Comparison of ENCODE assay signal across 10 mouse cellular contexts in genomic region chr10:94461378-94461777, GRCm38 (mm10).
DNase-seq lines count a peak whose midpoint lies in the region; ATAC-seq and TF ChIP-seq lines count a peak whose summit lies in the region.
"Had no signal": no experiment of that assay in that cellular context is flagged by ENCODE, and none has a peak within 500 bp of the region (broad histone marks: within the 10 kb centered on the region; RNA-seq: fewer than 3 reads in every experiment).

No protein-coding gene starts in this region.

- TF ChIP-seq POLR2A in liver, adult 2 months (IDR thresholded peaks at IDR 0.05; ENCODE audit: extremely low read depth, insufficient read depth, low read length) = no peak

- no peak overlapping the region for H3K4me3 ChIP-seq in liver, adult 2 months (ENCODE audit: insufficient read depth, low read depth, low read length)
- no peak overlapping the region for H3K4me3 ChIP-seq in liver, embryonic 12.5 days
- no peak overlapping the region for H3K4me3 ChIP-seq in midbrain, embryonic 11.5 days (ENCODE audit: low read depth, low read length)
- H3K4me3 ChIP-seq: limb, embryonic 13.5 days had no signal

- no peak overlapping the region for H3K27ac ChIP-seq in liver, adult 2 months (replicated peaks; ENCODE audit: insufficient read depth, low read depth, low read length)
- H3K27ac ChIP-seq in liver, embryonic 12.5 days = no peak overlapping the region
- H3K27ac ChIP-seq in midbrain, embryonic 11.5 days (ENCODE audit: low read depth, low read length) = no peak overlapping the region
- H3K27ac ChIP-seq: limb, embryonic 13.5 days had no signal

- no peak overlapping the region for H3K4me2 ChIP-seq in liver, embryonic 12.5 days
- H3K4me2 ChIP-seq in midbrain, embryonic 11.5 days = no peak overlapping the region
- H3K4me2 ChIP-seq: limb, embryonic 13.5 days had no signal

- H3K9me3 ChIP-seq in liver, embryonic 12.5 days (replicated peaks) = no peaks in the 10 kb centered on the region
- H3K9me3 ChIP-seq in midbrain, embryonic 11.5 days (ENCODE audit: control insufficient read depth, low read length) = no peaks in the 10 kb centered on the region; the same call in 1 of the 2 replicates

- no peaks in the 10 kb centered on the region for H3K36me3 ChIP-seq in liver, adult 2 months (ENCODE audit: control insufficient read depth, insufficient read depth, low read length)
- no peaks in the 10 kb centered on the region for H3K36me3 ChIP-seq in liver, embryonic 12.5 days
- no peaks in the 10 kb centered on the region for H3K36me3 ChIP-seq in splenic B cell, adult 2 months (ENCODE audit: control insufficient read depth, insufficient read depth, low read length, poor library complexity, severe bottlenecking)
- no peaks in the 10 kb centered on the region for H3K36me3 ChIP-seq in midbrain, embryonic 11.5 days (ENCODE audit: control insufficient read depth, insufficient read depth, low read length)
- H3K36me3 ChIP-seq: limb, embryonic 13.5 days had no signal

- no peak for ATAC-seq in liver, embryonic 12.5 days
- no peak for ATAC-seq in midbrain, embryonic 11.5 days (ENCODE audit: low FRiP score)

- DNase-seq in adrenal gland, postnatal 14 days = peak; percentile 37
- DNase-seq in adrenal gland, adult 8-10 months = no peak
- no peak for DNase-seq in liver, adult 2 months (ENCODE audit: extremely low read depth, low read depth, low spot score)
- peak; percentile 78 for DNase-seq in ZHBTc4 (ENCODE audit: low read depth, low spot score)
- peak; percentile 55 for DNase-seq in splenic B cell, adult 2 months (ENCODE audit: low read depth, low spot score)
- DNase-seq in embryo, embryonic 10 days (ENCODE audit: low spot score) = no peak
- no peak for DNase-seq in midbrain, embryonic 11.5 days (ENCODE audit: low spot score, missing footprints)
- DNase-seq: cerebellum, postnatal 36 days had no signal

- H3K27me3 ChIP-seq in liver, adult 2 months (ENCODE audit: control insufficient read depth, insufficient read depth, low read length) = no peaks in the 10 kb centered on the region
- H3K27me3 ChIP-seq in liver, embryonic 12.5 days (replicated peaks) = no peaks in the 10 kb centered on the region
- H3K27me3 ChIP-seq in splenic B cell, adult 2 months (ENCODE audit: control insufficient read depth, insufficient read depth, low read length, poor library complexity, severe bottlenecking) = no peaks in the 10 kb centered on the region
- H3K27me3 ChIP-seq in midbrain, embryonic 11.5 days (ENCODE audit: control insufficient read depth, insufficient read depth, low read length) = no peaks in the 10 kb centered on the region
- H3K27me3 ChIP-seq: limb, embryonic 13.5 days had no signal

- H3K79me2 ChIP-seq in liver, adult 2 months (ENCODE audit: control insufficient read depth, insufficient read depth, low read length) = no peaks in the 10 kb centered on the region

- peaks cover under 1% of the 10 kb centered on the region for H3K4me1 ChIP-seq in liver, adult 2 months (ENCODE audit: control insufficient read depth, insufficient read depth, low read length)
- no peaks in the 10 kb centered on the region for H3K4me1 ChIP-seq in liver, embryonic 12.5 days
- H3K4me1 ChIP-seq in midbrain, embryonic 11.5 days (ENCODE audit: control insufficient read depth, insufficient read depth, low read length) = peaks cover 2% of the 10 kb centered on the region; the same call in 1 of the 2 replicates

- no peak overlapping the region for H3K9ac ChIP-seq in liver, adult 2 months (ENCODE audit: low read depth, low read length)
- H3K9ac ChIP-seq in liver, embryonic 12.5 days = no peak overlapping the region
- no peak overlapping the region for H3K9ac ChIP-seq in midbrain, embryonic 11.5 days (ENCODE audit: low read length)
- H3K9ac ChIP-seq: limb, embryonic 13.5 days had no signal

- TF ChIP-seq CTCF in liver, adult 2 months (IDR thresholded peaks at IDR 0.05; ENCODE audit: low read depth, low read length) = peak; percentile 63

- WGBS in liver, adult 2 months = 98% methylated on average over 3 of the region's 3 CpGs
- 65% methylated on average over 3 of the region's 3 CpGs for WGBS in liver, embryonic 12.5 days (ENCODE audit: insufficient replicate concordance)
- 85% methylated on average over 3 of the region's 3 CpGs for WGBS in midbrain, embryonic 11.5 days

Comparison
In these comparisons a context has a peak if more than half of its experiments do, and no peak if none do; other contexts are left out.
1. DNase-seq: peak in adrenal gland, postnatal 14 days (single experiment), ZHBTc4 (single experiment) and splenic B cell, adult 2 months (single experiment); none in adrenal gland, adult 8-10 months (single experiment), liver, adult 2 months (single experiment), embryo, embryonic 10 days (single experiment) and midbrain, embryonic 11.5 days (single experiment).